Mouse (Mus musculus) cerebellum, postnatal 25 days (tissue): ENCODE results near the gene Btrc.

Experiments
- DNase-seq, 2 experiments: peaks; one replicate each; pipeline ENCODE4 v3.0.0; 2021; ENCODE audit warnings: mixed read lengths in 2 of 2

Gene Btrc

GRCm38 (mm10) chr19:45475928-45476553 is 112.5 kb downstream of the Btrc start:
- peak; percentile 48 to 56 for DNase-seq

GRCm38 (mm10) chr19:45479548-45479947 is 116.0 kb downstream of the Btrc start:
- no peak for DNase-seq

DNA sequence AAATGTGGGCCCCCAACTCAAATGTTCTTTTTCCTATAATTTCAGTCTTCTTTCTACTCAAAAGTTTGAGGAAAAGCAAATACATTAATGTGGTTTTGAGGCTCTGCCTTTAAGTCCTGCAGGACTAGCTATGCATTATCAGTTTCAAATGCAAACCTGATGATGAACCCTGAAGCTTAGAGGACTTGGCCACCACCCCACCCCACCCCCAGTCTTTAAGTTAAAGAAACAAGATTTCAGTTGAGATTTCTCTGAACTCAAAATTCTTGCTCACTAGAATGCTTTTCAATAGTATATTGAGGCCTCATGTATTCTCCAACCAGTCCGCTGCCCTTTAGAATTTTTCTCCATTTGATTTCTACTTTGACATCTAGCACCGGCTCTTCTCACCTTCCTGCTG is 117.0 kb downstream of the Btrc start:
- no peak for DNase-seq

DNA sequence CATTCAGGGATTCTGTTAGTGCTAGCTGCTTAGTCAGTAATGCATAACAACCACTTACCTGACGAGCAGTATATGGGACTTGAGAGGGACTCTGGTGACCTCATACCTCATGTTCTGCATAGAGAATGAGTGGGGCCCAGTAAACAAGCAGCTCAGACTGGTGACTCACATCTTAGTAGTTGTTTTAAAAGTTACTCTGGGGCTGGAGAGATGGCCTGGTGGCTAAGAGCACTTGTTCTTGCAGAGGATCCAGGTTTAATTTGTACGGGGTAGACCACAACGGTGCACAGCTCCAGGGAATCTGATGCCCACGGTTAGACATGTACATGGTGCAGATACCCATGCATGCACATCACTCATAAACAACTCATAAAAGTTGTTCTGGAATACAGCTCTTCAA is 117.4 kb downstream of the Btrc start:
- no peak for DNase-seq

- DNase-seq: no peak
Measured at GRCm38 (mm10) chr19:45483470-45483869, 119.9 kb downstream of the Btrc start.

GRCm38 (mm10) chr19:45486206-45486991 is 122.9 kb downstream of the Btrc start:
- peak; percentile 34 to 46 for DNase-seq

DNA sequence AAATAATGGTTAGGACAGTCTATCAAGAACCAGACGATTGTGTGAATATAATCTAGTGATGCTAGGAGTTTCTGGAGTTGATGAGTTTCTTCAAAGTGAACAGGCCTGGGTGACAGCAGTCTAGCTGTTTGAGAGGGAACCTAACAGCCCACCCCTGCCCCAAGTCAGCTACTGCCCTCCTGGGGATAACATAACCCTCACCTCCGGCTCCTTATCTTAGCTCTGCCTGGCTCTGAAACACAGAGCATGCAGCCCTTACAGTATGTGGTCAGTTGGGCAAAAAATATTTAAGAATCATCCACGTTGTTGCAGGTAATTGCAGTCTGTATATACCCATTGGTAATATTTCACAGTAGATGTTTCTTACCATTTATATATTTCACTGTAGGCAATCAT is 123.5 kb downstream of the Btrc start:
- no peak for DNase-seq

GRCm38 (mm10) chr19:45489961-45490360 is 126.4 kb downstream of the Btrc start:
- no peak for DNase-seq

GRCm38 (mm10) chr19:45491246-45491645 is 127.7 kb downstream of the Btrc start:
- DNase-seq: no peak

DNA sequence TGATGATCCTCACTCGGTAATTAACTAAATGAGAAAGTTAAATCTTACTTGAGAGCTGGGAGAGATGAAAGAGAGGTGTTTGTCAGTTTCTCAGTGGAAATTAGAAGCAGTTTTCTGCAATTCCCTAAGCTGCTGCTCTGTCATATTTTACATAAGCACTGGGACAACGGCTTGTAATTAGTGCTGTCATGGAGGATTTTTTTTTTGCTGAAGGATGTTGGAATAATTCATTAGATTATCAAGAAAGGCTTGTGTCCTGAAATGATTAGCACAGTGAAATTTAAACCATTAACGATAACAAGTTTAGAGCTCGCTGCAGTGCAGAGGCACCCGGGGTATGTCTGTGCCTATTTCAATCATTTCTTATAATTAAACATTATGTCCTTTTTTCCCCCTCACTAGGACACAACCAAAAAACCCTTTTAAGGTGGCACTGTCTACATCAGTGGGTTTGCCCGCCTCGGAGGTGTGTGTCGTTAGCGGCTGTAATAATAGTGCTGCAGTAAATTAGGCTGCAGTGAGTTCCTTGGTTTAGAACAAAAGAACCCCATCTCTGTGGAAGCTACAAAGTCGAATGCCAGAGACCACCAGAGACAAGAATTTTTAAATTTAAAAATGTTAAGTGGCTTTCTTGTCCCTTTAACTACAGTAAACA is 130.7 kb downstream of the Btrc start:
- no peak for DNase-seq

GRCm38 (mm10) chr19:45505446-45505845 is 141.9 kb downstream of the Btrc start:
- no peak for DNase-seq

DNA sequence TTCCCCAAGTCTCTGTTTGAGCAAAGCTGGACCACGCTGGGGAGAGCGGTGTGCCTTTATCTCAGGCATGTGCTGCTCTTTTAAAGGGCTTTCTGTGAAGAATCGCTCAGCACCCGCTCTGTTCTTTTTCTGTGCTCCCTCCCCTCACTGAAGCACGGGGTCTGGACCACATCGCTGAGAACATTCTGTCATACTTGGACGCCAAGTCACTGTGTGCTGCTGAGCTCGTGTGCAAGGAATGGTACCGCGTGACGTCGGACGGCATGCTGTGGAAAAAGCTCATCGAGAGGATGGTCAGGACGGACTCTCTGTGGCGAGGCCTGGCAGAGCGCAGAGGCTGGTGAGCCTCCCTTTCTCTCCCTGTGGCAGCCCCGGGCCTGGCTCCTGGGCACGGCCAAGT is 144.0 kb downstream of the Btrc start:
- DNase-seq: peak; percentile 70 to 74

GRCm38 (mm10) chr19:45510680-45511079 is 147.1 kb downstream of the Btrc start:
- DNase-seq: no peak

DNA sequence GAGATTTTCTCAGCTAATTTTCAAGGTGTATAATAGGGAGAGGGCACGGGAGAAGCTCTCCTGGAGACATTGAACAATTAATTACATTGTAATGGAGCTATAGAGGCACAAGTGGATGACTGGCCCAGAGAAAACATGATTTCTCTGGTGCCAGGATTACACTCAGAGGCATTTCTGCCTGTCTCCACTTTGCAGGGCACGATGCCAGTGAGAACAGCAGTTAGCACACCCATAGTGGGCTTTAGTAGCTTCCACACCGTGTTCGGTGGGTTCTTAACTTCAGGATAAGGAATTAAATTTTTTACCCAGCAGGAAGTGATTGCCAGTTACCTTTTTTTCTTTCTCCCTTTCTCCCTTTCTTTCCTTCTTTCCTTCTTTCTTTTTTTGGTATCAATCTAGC is 147.9 kb downstream of the Btrc start:
- DNase-seq: peak in 1 of 2 experiments; percentile 59

GRCm38 (mm10) chr19:45515341-45515740 is 151.8 kb downstream of the Btrc start:
- no peak for DNase-seq

DNA sequence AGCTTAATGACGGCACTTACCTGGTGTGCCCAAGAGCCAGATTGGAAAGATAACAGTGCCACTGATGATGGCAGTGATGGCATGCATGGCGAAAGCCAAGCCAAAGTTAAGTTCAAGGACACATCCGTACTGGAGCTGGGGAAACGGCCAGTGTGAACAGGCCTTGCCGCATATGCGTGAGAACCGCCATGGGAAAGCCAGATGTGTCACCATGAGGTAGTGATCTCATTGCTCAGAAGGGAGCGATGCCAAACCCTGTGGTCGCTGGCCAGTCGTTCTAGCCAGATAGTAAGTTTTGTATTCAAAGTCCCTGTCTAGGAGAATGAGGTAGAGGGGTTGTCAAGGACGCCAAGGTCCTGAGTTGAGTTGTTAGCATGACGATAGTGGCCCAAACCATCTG is 152.7 kb downstream of the Btrc start:
- no peak for DNase-seq

GRCm38 (mm10) chr19:45527382-45527781 is 163.8 kb downstream of the Btrc start:
- DNase-seq: no peak

- no peak for DNase-seq
Measured at GRCm38 (mm10) chr19:45527931-45528534, 164.5 kb downstream of the Btrc start.

DNA sequence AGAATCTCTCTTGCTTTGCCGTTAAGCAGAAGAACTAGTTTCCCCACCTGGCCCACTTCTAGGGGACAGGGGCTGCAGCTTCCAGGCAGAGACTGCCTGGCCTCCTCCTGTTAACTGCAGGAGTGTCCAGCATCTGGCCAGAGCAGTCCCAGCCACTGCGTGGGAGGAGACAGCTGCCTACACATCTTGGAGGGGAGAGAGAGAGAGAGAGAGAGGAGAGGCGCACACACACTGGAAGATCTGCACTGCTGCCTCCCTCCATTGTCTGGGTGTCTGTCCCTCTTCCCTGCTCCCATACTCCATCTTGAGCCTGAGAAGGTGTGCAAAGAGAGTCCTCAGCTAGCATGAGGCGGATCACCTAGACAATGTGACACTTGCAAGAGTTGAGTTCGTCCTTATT is 165.8 kb downstream of the Btrc start:
- DNase-seq: no peak

DNA sequence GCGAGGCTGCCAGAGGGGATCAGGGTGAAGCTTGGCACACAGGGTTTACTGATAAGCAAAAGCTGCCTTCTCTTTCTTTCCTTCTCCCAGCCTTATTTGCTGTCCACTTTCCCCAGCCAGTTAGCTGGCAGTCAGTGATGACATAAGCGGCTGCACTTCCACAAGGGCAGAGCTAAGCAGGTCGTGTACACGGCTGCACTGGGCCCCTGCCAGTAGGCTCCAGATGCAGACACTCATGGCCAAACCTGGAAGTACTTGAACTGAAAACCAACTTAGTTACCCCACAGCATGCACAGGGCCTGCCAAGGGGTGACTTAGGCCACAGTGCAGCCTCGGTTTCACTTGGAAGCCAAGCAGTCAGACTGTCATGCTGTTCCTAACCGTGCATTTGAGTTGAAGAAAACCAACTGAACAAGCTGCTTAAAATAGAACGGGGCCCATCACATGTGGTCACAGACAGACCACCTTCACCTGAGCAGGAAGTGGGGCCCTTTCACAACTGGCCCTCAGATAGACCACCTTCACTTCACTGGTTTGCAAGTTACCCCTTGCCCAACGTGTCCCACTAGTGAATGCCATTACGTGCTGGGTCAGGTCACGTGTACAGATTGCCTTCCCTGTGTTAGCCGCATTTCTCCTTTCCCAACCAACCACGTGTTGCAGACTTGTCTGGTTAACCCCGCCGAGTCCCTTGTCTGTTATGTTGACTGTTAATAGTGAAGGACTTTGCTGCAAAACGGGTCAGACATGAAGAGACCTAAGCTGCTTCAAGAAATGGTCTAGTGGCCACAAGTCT is 166.9 kb downstream of the Btrc start:
- DNase-seq: no peak

- DNase-seq: no peak
Measured at GRCm38 (mm10) chr19:45531554-45531953, 168.0 kb downstream of the Btrc start.

DNA sequence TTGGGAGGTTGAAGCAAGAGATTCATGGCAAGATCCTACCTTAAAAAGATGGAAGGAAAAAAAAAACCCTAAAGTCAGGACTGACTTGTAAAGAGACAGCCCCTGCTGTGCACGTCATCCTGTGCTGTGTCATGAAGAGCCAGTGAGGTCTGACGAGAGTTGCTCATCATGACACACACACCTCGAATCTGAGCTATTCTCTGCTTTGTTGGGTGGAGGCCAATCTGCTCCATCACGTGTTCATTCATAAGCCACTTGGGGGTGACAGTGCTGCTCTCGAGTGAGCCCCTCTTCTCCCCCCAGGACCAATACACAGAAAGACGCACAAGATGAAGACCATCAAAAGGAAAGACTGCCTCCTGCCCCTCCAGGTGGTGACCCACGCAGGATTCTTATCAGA is 170.1 kb downstream of the Btrc start:
- DNase-seq: no peak
